Mouse (Mus musculus) right cerebral cortex, postnatal 36 days (tissue): ENCODE results near the gene Nfe2l1.
"Not testable (repeated sequence)": the region's sequence is repeated elsewhere in the genome, so short reads cannot be mapped to it uniquely, and the experiment has no call there.

Source experiments
- DNase-seq, 2 experiments: peaks; one replicate each; pipeline ENCODE4 v3.0.0; 2022; ENCODE audit warnings: low spot score in 2 of 2, mixed read lengths in 1 of 2

The Nfe2l1 gene

GRCm38 (mm10) chr11:96818128-96818710, 11.5 kb downstream of the Nfe2l1 start:
- no peak for DNase-seq

- DNase-seq, result no peak
These were observed 12.8 kb downstream of the Nfe2l1 start for GRCm38 (mm10) chr11:96816979-96817378.

DNA sequence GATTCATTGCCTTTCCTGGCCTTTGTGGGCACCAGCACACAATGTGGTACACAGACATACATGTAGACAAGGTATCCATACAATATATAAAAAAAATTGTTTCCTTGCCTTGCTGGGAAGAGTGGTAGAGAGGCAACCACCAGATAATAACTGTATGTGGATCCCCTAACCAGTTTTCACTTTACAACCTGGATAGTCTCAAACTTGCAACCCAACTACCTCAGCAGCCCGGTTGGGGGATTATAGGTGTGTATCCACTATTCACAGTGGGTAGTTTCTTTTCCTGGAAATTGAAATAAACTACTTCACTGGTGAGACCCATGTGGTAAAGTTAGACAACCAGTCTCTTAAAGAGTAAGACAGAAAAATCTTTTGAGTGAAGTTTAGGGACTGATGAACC, 13.3 kb downstream of the Nfe2l1 start:
- no peak for DNase-seq

DNA sequence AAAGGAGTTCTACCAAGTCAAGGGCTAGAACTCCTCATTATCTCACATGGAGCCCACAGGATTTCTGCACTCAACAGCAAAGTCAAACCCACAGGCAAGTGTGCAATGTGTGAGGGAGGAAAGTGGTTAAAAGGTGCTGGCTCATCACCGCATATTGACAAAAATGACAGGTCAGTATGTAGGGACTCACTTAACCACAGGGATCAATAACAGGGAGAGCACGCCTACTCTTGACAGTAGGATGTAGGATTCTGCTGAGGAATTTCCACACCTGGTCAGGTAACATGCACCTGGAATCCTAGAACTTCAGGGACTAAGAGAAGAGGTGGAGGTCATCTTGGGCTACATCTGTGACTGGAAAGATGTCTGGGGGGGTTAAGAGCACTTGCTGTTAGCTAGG, 13.9 kb downstream of the Nfe2l1 start:
- no peak for DNase-seq

GRCm38 (mm10) chr11:96814443-96814842, 15.3 kb downstream of the Nfe2l1 start:
- DNase-seq, result no peak

- DNase-seq, result no peak
These were observed 15.8 kb downstream of the Nfe2l1 start for GRCm38 (mm10) chr11:96813920-96814319.

DNA sequence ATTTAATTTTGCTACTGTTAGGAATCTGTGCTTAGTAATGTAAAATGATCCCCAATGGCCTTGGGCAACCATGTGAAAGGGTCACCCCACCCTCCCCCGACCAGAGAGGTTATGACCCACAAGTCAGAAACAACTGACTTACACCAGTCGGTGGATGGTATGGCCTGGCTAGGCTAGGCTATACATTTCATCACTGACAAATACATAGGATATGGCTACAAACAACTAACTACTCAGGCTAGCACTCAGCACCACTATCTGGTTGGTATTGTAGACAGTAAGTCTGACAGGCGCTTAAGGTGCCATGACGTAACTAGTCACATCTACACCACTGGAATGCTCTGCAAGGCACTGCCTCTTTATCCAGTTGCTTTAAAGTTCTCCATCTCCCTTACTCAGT, 16.3 kb downstream of the Nfe2l1 start:
- no peak for DNase-seq

DNA sequence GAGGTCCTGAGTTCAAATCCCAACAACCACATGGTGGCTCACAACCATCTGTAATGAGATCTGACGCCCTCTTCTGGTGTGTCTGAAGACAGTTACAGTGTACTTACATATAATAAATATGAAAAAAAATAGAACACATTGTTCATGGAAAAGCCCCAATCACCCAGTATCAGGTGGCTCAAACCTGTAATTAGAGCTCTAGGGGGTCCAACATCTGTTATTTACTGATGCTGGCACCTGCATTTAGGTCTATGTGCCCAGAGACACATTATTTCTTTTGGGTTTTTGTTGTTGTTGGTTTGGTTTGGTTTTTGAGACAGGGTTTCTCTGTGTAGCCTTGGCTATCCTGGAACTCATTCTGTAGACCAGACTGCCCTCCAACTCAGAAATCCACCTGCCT, 18.6 kb downstream of the Nfe2l1 start:
- not testable (repeated sequence) for DNase-seq

DNA sequence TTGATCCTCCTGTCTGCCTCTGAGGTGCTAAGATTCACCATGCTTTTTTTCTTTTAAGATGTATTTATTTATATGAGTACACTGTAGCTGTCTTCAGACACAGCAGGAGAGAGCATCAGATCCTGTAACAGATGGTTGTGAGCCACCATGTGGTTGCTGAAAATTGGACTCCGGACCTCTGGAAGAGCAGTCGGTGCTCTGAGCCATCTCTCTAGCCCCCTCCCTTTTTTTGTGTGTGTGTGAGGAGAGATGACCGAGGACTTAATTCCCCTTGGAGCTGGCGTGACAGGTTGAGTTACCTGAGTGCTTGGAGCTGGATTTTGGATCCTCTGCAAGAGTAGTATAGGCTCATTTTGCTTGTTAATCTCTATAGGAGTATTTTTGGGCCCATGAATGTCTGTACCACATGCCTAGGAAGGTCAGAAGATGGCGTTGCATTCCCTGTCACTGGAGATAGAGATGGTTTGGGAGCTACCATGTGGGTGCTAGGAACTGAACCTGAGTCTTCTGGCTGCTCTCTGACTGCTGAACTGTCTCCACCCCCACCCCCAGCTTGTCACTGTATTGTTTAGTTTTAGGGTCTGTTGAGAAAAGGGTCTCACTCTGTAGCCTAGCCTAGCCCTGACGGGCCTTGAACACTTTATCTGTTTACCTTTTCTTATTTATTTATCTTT, 20.1 kb downstream of the Nfe2l1 start:
- no peak for DNase-seq

- no peak for DNase-seq
These were observed 21.7 kb downstream of the Nfe2l1 start for GRCm38 (mm10) chr11:96808066-96808465.

GRCm38 (mm10) chr11:96805606-96806005, 24.2 kb downstream of the Nfe2l1 start:
- no peak for DNase-seq

DNA sequence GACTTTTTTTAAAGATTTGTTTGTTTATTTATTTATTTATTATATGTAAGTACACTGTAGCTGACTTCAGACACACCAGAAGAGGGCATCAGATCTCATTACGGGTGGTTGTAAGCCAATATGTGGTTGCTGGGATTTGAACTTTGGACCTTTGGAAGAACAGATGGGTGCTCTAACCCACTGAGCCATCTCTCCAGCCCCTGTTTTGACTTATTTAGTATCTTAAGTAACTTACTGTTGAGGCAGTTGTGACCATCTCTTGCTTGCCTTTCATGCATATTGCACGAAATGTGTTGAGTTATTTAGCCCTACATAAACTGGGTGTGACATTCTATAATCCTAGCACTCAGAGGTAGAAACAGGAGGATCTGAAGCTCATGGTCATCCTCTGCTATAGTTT, 30.3 kb downstream of the Nfe2l1 start:
- no peak for DNase-seq

DNA sequence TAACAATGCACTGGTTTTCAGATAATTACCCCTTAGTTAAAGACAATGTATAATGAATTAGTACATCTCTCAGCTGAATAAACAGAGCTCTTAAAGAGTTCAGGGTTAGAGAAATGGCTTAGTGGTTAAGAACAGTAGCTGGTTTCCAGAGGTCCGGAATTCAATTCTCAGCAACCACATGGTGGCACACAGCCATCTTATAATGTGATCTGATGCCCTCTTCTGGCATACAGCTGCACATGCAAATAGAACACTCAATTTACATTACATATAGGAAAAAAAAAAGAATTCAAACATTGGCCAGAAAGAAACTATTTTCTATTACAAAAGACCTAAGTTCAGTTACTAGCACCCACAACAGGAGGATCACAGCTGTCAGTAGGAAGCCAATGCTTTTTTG, 33.2 kb downstream of the Nfe2l1 start:
- DNase-seq, result no peak

- no peak for DNase-seq
These were observed 33.7 kb downstream of the Nfe2l1 start for GRCm38 (mm10) chr11:96796081-96796480.

GRCm38 (mm10) chr11:96795491-96795890, 34.3 kb downstream of the Nfe2l1 start:
- no peak for DNase-seq

- DNase-seq, result no peak
These were observed 39.1 kb downstream of the Nfe2l1 start for GRCm38 (mm10) chr11:96790681-96791080.

DNA sequence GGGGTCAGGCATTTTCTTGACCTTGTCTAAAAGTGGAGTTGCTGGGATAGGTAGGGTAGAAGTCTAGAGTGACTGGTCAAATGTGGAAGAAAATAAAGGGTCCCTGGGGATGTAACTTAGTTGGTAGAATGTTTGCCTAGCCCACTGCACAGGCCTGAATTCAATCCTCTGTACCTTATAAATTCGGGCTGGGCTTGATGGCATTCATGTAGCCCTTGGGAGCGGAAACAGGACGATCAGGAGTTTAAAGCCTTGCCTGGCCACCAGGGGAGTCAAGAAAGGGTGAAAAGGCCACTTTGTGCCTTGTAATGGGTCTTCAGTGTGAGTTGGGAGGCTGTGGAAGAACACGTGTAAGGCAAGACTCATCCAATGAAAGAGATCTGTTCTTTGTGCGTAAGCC, 39.8 kb downstream of the Nfe2l1 start:
- no peak for DNase-seq

DNA sequence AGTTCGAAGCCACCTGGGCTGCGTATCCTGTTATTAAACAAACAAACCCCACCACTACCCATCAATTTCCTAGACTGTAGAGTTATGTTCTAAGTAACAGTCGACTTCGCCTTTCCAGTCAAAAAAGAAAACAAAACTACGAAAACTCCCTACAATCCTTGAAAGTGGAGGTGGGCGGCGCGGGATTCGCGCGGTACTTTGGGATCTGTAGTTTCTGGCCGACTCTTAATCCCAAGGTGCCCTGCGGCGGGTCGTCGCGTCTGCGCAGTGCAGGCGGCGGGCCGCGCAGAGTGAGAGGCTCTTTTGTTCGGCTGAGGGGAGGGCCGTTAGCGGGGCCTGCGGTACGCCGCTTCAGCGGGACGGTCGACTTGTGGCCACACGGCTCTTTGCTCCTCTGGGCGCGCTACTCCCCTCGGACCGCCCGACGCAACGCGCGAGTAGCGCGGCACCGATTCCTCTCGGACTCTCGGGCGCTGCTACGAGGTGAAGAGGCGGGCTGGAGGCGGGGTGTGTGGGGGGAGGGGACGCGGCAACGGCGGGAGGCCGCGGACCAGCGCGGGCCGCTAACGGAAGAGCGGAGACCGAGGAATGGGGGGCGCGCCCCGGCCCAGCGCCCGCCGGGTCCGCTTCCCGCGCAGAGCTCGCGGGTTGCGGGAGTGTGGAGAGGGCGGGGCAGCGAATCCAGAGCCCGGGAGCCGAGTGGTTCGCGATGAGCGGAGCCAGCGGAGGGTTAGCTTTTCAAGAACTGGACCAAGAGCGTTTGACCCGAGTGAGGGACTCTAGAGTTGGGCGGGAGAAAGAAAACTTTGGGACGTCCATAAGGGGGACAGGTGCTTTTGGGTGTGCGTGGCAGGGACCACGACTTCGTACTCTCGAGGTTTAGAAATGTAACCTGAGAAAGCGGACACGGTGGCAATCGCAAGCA, 40.6 kb downstream of the Nfe2l1 start, which contains the start of gene Cbx1:
Gene Cbx1, plus strand, starts transcription at position 257 of the 925 bp plus-strand sequence.
- DNase-seq, result peak; percentile 86

- no peak for DNase-seq
These were observed 42.9 kb downstream of the Nfe2l1 start for GRCm38 (mm10) chr11:96786731-96787450.

DNA sequence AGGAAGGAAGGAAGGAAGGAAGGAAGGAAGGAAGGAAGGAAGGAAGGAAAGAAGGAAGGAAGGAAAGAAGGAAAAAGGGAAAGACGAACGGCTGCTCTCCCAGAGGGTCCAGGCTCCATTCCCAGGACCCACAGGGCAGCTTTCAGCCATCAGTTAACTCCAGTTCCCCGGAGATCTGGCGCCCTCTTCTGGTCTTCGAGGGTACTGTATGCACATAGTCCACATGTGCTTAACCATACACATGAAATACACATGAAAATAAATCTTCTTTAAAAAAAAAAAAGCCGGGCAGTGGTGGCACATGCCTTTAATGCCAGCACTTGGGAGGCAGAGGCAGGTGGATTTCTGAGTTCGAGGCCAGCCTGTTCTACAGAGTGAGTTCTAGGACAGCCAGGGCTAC, 44.9 kb downstream of the Nfe2l1 start:
- not testable (repeated sequence) for DNase-seq

GRCm38 (mm10) chr11:96781425-96781824, 48.3 kb downstream of the Nfe2l1 start:
- DNase-seq, result no peak

- no peak for DNase-seq
These were observed 49.5 kb downstream of the Nfe2l1 start for GRCm38 (mm10) chr11:96780306-96780705.
